Mouse (Mus musculus) embryonic fibroblast, embryonic 13.5 days (primary cell): Measurements from ENCODE around the gene Fkbp8. TPM values are rescaled to one million over a fixed set of nuclear protein-coding genes. Genes with fewer than 3 reads are reported as not detected.

Experiments used
- H3K27ac ChIP-seq: 2 replicates; pipeline ENCODE4 v1.5.1; 2012; ENCODE audit warnings: low read length, control low read depth, inconsistent platforms; ENCODE audit not compliant: insufficient read depth
- H3K4me1 ChIP-seq: 2 replicates; pipeline ENCODE4 v1.6.1; 2011; ENCODE audit warnings: low read length; ENCODE audit not compliant: control insufficient read depth, insufficient read depth
- H3K4me3 ChIP-seq: 2 replicates; pipeline ENCODE4 v1.5.1; 2011; ENCODE audit warnings: mild to moderate bottlenecking, control low read depth, low read length; ENCODE audit not compliant: insufficient read depth
- CTCF ChIP-seq: IDR thresholded peaks from 2 replicates; pipeline ENCODE4 v1.5.1; 2011; ENCODE audit warnings: mild to moderate bottlenecking, control low read depth, low read length, moderate library complexity, borderline replicate concordance; ENCODE audit not compliant: insufficient read depth
- POLR2A ChIP-seq: IDR thresholded peaks from 2 replicates; pipeline ENCODE4 v1.6.1; 2011; ENCODE audit warnings: low read depth, mild to moderate bottlenecking, control low read depth, low read length, moderate library complexity
- polyA plus RNA-seq: library from polyadenylated mRNA; stranded (reverse); fragments of >200 nt; gene quantifications from 2 replicates; pipeline ENCODE4 v1.2.4, GENCODE M21; 2011; ENCODE audit warnings: low read depth; ENCODE audit not compliant: missing spikeins, insufficient read length

Gene Fkbp8
- polyA plus RNA-seq = 105 and 110 TPM in 2 replicates

GRCm38 (mm10) chr8:70527512-70528181 is at the start of gene Fkbp8, which contains the start of gene Kxd1:
Gene Fkbp8 (plus strand): TSS chr8:70527724.
Gene Kxd1 (minus strand): TSS chr8:70527956.
- H3K4me3 ChIP-seq = peak within 1 kb of the TSS; percentile 96
- 0 out of 2 replicates have a peak within 1 kb of the TSS, but pooled peaks have one; percentile 3 for H3K27ac ChIP-seq
- TF ChIP-seq POLR2A (peak; percentile 83), CTCF (no peak)
- H3K4me1 ChIP-seq = no peaks in the 10 kb centered on the region

GRCm38 (mm10) chr8:70481908-70482307 is 45.6 kb upstream of the Fkbp8 start:
- TF ChIP-seq CTCF (no peak), POLR2A (no peak)
- Histone ChIP-seq H3K4me1 (no peaks in the 10 kb centered on the region), H3K27ac (no peak overlapping the region), H3K4me3 (no peak overlapping the region)

DNA sequence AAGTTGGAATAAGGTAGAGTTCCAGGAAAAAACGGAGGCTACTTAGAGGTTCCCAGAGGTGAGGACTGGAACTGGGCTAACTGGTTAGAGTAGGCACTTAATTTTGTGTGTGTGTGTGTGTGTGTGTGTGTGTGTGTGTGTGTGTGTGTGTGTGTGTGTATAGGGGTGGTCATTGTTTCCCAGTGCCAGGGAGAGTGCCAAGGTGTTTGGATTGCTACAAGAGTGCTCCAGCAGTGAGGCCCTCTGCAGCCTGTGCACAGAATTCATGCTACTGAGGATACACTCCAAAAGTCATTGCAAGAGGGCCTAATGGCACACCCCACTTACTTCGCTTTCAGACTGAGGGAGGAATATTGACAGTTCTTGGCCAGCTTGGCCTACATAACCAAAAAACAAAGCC is 44.6 kb upstream of the Fkbp8 start:
- TF ChIP-seq CTCF = no peak
- TF ChIP-seq POLR2A = no peak
- Histone ChIP-seq H3K27ac (no peak overlapping the region), H3K4me3 (no peak overlapping the region), H3K4me1 (no peaks in the 10 kb centered on the region)

DNA sequence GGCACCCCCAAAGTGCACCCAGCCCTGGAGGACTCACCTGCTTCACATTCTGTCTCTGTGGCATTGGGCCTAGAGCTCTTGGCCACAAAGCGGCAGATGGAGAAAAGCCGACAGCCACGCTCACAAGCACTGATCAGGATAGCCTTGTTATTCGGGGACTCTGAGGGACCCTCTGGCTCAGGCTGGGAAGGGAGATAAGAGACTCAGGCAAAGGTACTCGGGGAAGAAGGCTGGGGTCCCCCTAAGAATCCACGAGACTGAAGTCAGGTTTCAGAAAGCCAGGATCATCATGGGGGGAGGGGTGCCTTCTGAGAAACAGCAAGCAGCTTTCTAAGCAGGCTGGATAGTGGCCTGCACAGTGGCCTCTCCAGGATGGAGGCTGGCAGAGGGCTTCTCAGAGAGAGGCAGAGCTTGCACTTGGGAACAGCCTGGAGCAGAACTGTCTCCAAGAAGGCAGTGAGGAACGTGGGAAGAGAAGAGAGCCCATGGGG is 41.3 kb upstream of the Fkbp8 start:
- Histone ChIP-seq H3K27ac (no peak overlapping the region), H3K4me3 (no peak overlapping the region), H3K4me1 (peaks cover 6% of the 10 kb centered on the region)
- TF ChIP-seq CTCF (no peak), POLR2A (no peak)

DNA sequence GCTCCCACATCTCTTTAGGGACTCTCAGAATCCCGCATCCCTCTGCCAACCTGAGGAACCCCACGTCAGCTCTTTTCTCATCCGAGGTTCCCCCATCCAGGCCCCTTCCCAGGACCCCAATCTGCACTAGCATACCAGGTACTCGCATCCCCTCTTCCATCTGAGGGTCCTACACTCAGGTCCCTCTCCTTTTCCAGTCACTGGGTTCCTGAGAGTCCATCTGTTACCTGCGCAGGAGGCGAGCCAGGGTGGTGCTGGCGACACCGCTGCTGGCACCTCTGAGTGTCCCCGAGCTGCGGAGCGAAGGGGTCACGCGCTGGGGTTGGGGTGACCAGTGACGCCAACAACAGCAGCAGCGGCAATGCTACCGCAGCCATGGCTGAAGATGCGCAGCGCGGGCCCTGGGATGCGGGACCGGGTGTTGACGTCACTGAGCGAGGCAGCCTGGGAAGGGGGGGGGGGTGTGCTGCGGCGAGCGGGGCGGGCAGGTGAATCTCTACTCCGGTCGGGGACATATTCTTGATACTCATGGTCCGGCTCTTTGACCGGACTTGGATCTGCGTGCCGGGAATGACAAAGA is 40.5 kb upstream of the Fkbp8 start, which contains the start of gene Tmem59l:
Gene Tmem59l (minus strand): TSS at position 418 of the 580 bp plus-strand sequence.
- Histone ChIP-seq H3K4me3 (no peak within 1 kb of the TSS), H3K27ac (no peak within 1 kb of the TSS), H3K4me1 (peaks cover 6% of the 10 kb centered on the region)
- TF ChIP-seq POLR2A = no peak
- TF ChIP-seq CTCF = no peak

GRCm38 (mm10) chr8:70487993-70488796 is 39.3 kb upstream of the Fkbp8 start:
- Histone ChIP-seq H3K4me1 (peaks cover 6% of the 10 kb centered on the region), H3K4me3 (no peak overlapping the region), H3K27ac (no peak overlapping the region)
- TF ChIP-seq POLR2A (no peak), CTCF (no peak)

GRCm38 (mm10) chr8:70488931-70489470 is 38.5 kb upstream of the Fkbp8 start:
- TF ChIP-seq POLR2A (no peak), CTCF (no peak)
- Histone ChIP-seq H3K27ac (no peak overlapping the region), H3K4me1 (peaks cover 6% of the 10 kb centered on the region), H3K4me3 (no peak overlapping the region)

DNA sequence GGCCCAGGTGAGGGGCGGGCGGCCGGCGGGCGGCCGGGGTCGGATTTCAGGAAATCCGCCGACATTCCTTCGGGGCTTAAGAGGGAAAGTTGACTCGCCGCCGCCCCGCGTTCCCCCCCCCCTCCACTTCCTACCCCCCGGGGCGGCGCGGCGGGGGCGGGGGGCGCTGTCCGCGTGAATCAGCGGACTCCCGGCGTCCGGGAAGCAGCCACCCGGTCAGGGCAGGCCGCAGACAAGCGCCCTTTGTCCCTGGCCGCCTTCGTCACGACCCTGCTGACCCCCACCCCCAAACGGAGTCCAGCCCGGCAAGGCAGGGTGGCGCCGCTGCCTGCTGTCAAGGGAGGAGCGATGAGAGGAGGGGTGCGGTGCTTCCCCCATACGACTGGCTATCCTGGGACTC is 37.9 kb upstream of the Fkbp8 start:
- Histone ChIP-seq H3K4me1 (peaks cover 6% of the 10 kb centered on the region), H3K27ac (peak overlapping the region; percentile 6; the same call in 1 of the 2 replicates)
- TF ChIP-seq POLR2A (peak; percentile 34), CTCF (no peak)

DNA sequence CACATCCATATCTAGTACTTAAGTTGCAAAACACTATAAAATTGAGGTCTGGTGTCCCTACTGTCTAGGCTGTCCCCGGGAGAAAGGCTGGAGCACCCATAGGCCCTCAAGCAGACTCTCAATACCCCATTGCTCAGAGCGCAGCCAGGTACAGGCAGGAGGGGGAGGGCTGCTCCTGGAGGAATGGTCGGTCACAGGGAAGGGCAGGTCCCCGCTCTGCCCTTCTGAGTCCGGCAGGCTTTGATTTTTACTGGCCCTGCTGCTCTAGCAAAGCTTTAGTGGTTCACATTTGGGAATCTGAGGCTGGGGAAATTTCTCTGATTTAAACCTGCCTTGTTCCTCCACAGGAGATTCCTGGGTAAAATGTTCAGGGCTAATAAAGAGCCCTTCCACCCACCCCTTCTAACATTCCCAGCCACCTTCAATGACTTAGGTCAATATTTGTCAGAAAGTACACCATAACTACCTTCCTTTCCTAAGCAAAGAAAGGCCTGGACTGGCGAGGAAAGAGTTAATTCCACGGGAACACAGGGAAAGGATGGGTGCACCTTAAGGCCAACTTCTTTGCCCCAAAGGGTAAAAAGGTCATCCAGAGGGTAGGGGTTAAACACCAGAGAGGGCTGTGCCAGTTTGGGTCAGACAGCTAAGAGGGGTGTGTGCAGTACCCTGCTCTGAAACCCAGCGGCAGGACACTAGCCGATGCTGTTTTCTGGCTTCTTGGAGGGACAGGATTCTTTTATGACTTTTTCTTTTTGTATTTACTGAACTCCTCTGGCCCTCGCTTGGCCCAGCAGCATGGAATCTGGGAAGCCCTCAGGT is 37.3 kb upstream of the Fkbp8 start:
- no peak for TF ChIP-seq CTCF
- no peak for TF ChIP-seq POLR2A
- Histone ChIP-seq H3K4me3 (no peak overlapping the region), H3K4me1 (peaks cover 6% of the 10 kb centered on the region), H3K27ac (peak overlapping the region; percentile 6; the same call in 1 of the 2 replicates)

More for the DNA sequence above, 37.9 kb upstream of the Fkbp8 start:
- no peak overlapping the region for H3K4me3 ChIP-seq
